Mouse (Mus musculus) MEL (cell line): ENCODE data around the gene Peli2. TPM values are rescaled to one million over a fixed set of nuclear protein-coding genes. Genes with fewer than 3 reads are reported as not detected.

Experiments used
- DNase-seq: peaks from one replicate; pipeline ENCODE4 v3.0.0; 2011; ENCODE audit warnings: low read depth, low spot score
- H3K27ac ChIP-seq: 2 replicates; pipeline ENCODE4 v1.5.1; 2012; ENCODE audit warnings: low read depth, mild to moderate bottlenecking, control low read depth, low read length, moderate library complexity; ENCODE audit not compliant: control insufficient read depth
- H3K27me3 ChIP-seq, 2 experiments: fragments of 150-350 bp in 1 of 2; sonication (generic) in 1 of 2; 2 replicates each; pipeline ENCODE4 v1.6.1; 2012; ENCODE audit warnings: low read length in 2 of 2, mild to moderate bottlenecking in 2 of 2, improper control_type of control experiment in 1 of 2, moderate library complexity in 1 of 2; ENCODE audit not compliant: insufficient read depth in 2 of 2, control insufficient read depth in 1 of 2
- H3K36me3 ChIP-seq, 2 experiments: 2 replicates each; pipeline ENCODE4 v1.6.1; 2012 to 2014; ENCODE audit warnings: low read length in 2 of 2, improper control_type of control experiment in 1 of 2, inconsistent platforms in 1 of 2, mild to moderate bottlenecking in 1 of 2; ENCODE audit not compliant: insufficient read depth in 2 of 2, control insufficient read depth in 1 of 2
- H3K4me1 ChIP-seq, 2 experiments: fragments of 150-350 bp in 1 of 2; sonication (generic) in 1 of 2; 2 replicates each; pipeline ENCODE4 v1.6.1; 2012; ENCODE audit warnings: low read length in 2 of 2, improper control_type of control experiment in 1 of 2, mild to moderate bottlenecking in 1 of 2; ENCODE audit not compliant: insufficient read depth in 2 of 2, control insufficient read depth in 1 of 2
- H3K4me3 ChIP-seq, 2 experiments: fragments of 150-350 bp in 1 of 2; sonication (generic) in 1 of 2; 2 replicates each; pipeline ENCODE4 v1.5.1; 2012; ENCODE audit warnings: low read depth in 2 of 2, low read length in 2 of 2, mild to moderate bottlenecking in 2 of 2, moderate library complexity in 2 of 2, control low read depth in 1 of 2, improper control_type of control experiment in 1 of 2; ENCODE audit not compliant: control insufficient read depth in 1 of 2, insufficient read depth in 1 of 2
- H3K79me2 ChIP-seq: 2 replicates; pipeline ENCODE4 v1.6.1; 2012; ENCODE audit warnings: mild to moderate bottlenecking, low read length, moderate library complexity; ENCODE audit not compliant: control insufficient read depth, poor library complexity, insufficient read depth
- H3K9ac ChIP-seq: 2 replicates; pipeline ENCODE4 v1.6.1; 2012; ENCODE audit warnings: low read depth, mild to moderate bottlenecking, control low read depth, low read length, moderate library complexity; ENCODE audit not compliant: control insufficient read depth, poor library complexity, severe bottlenecking
- H3K9me3 ChIP-seq: fragments of 150-350 bp; sonication (generic); replicated peaks from 2 replicates; pipeline ENCODE4 v1.6.1; 2012; ENCODE audit warnings: mild to moderate bottlenecking, low read length, improper control_type of control experiment, moderate library complexity; ENCODE audit not compliant: insufficient read depth
- CTCF ChIP-seq, 3 experiments: IDR thresholded peaks in 2 of 3; conservative IDR thresholded peaks in 1 of 3; 2 replicates each; pipeline ENCODE4 v1.5.1; 2011 to 2012; ENCODE audit warnings: low read length in 3 of 3, low read depth in 2 of 3, mild to moderate bottlenecking in 2 of 3, improper control_type of control experiment in 1 of 3, inconsistent platforms in 1 of 3, mixed read lengths in 1 of 3, moderate library complexity in 1 of 3; ENCODE audit not compliant: control insufficient read depth in 1 of 3, insufficient read depth in 1 of 3, poor library complexity in 1 of 3, severe bottlenecking in 1 of 3
- ELF1 ChIP-seq: IDR thresholded peaks from 2 replicates; pipeline ENCODE4 v1.6.1; 2014; ENCODE audit warnings: low read depth, mild to moderate bottlenecking, inconsistent platforms, low read length, improper control_type of control experiment, moderate library complexity
- EP300 ChIP-seq, 2 experiments: IDR thresholded peaks; 2 replicates each; pipeline ENCODE4 v1.6.1; 2011; ENCODE audit warnings: improper control_type of control experiment in 2 of 2, low read length in 2 of 2, low read depth in 1 of 2, mild to moderate bottlenecking in 1 of 2
- HCFC1 ChIP-seq: IDR thresholded peaks from 2 replicates; pipeline ENCODE4 v1.6.1; 2012; ENCODE audit warnings: low read depth, mild to moderate bottlenecking, inconsistent platforms, low read length, improper control_type of control experiment, moderate library complexity
- JUND ChIP-seq: IDR thresholded peaks from 2 replicates; pipeline ENCODE4 v1.6.1; 2011; ENCODE audit warnings: low read depth, mild to moderate bottlenecking, improper control_type of control experiment, low read length
- KAT2A ChIP-seq: conservative IDR thresholded peaks from 2 replicates; pipeline ENCODE4 v1.6.1; 2012; ENCODE audit warnings: low read depth, low read length, improper control_type of control experiment, inconsistent platforms
- MAFK ChIP-seq: IDR thresholded peaks from 2 replicates; pipeline ENCODE4 v1.6.1; 2011; ENCODE audit warnings: low read depth, mild to moderate bottlenecking, low read length, improper control_type of control experiment, borderline replicate concordance
- MEF2A ChIP-seq: IDR thresholded peaks from 2 replicates; pipeline ENCODE4 v1.6.1; 2014; ENCODE audit warnings: low read depth, mild to moderate bottlenecking, inconsistent platforms, low read length, improper control_type of control experiment; ENCODE audit not compliant: poor library complexity, insufficient replicate concordance, severe bottlenecking; ENCODE audit errors: extremely low read depth
- MXI1 ChIP-seq: IDR thresholded peaks from 2 replicates; pipeline ENCODE4 v1.6.1; 2011; ENCODE audit warnings: mild to moderate bottlenecking, low read depth, low read length, improper control_type of control experiment
- MYB ChIP-seq: IDR thresholded peaks from 2 replicates; pipeline ENCODE4 v1.6.1; 2011; ENCODE audit warnings: mild to moderate bottlenecking, low read depth, low read length, improper control_type of control experiment
- POLR2A ChIP-seq, 2 experiments: IDR thresholded peaks; 2 replicates each; pipeline ENCODE4 v1.6.1; 2011 to 2012; ENCODE audit warnings: low read length in 2 of 2, mild to moderate bottlenecking in 2 of 2, control low read depth in 1 of 2, improper control_type of control experiment in 1 of 2, low read depth in 1 of 2, moderate library complexity in 1 of 2; ENCODE audit not compliant: control insufficient read depth in 1 of 2, insufficient read depth in 1 of 2, poor library complexity in 1 of 2
- POLR2AphosphoS2 ChIP-seq: IDR thresholded peaks from 2 replicates; pipeline ENCODE4 v1.6.1; 2011; ENCODE audit warnings: low read length, improper control_type of control experiment
- POLR2AphosphoS5 ChIP-seq: IDR thresholded peaks from 2 replicates; pipeline ENCODE4 v1.6.1; 2012; ENCODE audit warnings: low read depth, borderline replicate concordance, mild to moderate bottlenecking, inconsistent platforms, low read length, moderate library complexity, mixed read lengths
- RAD21 ChIP-seq: IDR thresholded peaks from 2 replicates; pipeline ENCODE4 v1.6.1; 2011; ENCODE audit warnings: mild to moderate bottlenecking, low read depth, low read length, improper control_type of control experiment
- RCOR1 ChIP-seq: IDR thresholded peaks from 2 replicates; pipeline ENCODE4 v1.6.1; 2012; ENCODE audit warnings: low read depth, mild to moderate bottlenecking, inconsistent platforms, low read length, improper control_type of control experiment
- SMC3 ChIP-seq: IDR thresholded peaks from 2 replicates; pipeline ENCODE4 v1.6.1; 2011; ENCODE audit warnings: low read depth, low read length, improper control_type of control experiment
- TAL1 ChIP-seq: IDR thresholded peaks from 2 replicates; pipeline ENCODE4 v1.6.1; 2012; ENCODE audit warnings: mild to moderate bottlenecking, inconsistent platforms, low read length, moderate library complexity, mixed read lengths
- TBP ChIP-seq: IDR thresholded peaks from 2 replicates; pipeline ENCODE4 v1.8.0; 2011; ENCODE audit warnings: low read depth, low read length, improper control_type of control experiment
- TCF12 ChIP-seq: IDR thresholded peaks from 2 replicates; pipeline ENCODE4 v1.6.1; 2014; ENCODE audit warnings: low read depth, mild to moderate bottlenecking, inconsistent platforms, low read length, improper control_type of control experiment, moderate library complexity
- UBTF ChIP-seq: IDR thresholded peaks from 2 replicates; pipeline ENCODE4 v1.6.1; 2012; ENCODE audit warnings: low read depth, mild to moderate bottlenecking, inconsistent platforms, low read length, improper control_type of control experiment, moderate library complexity, borderline replicate concordance; ENCODE audit not compliant: insufficient read depth
- USF1 ChIP-seq: IDR thresholded peaks from 2 replicates; pipeline ENCODE4 v1.6.1; 2014; ENCODE audit warnings: low read depth, mild to moderate bottlenecking, inconsistent platforms, low read length, improper control_type of control experiment, moderate library complexity
- USF2 ChIP-seq, 2 experiments: IDR thresholded peaks; 2 replicates each; pipeline ENCODE4 v1.6.1; 2011 to 2012; ENCODE audit warnings: improper control_type of control experiment in 2 of 2, low read length in 2 of 2, borderline replicate concordance in 1 of 2, inconsistent platforms in 1 of 2, low read depth in 1 of 2, mild to moderate bottlenecking in 1 of 2; ENCODE audit not compliant: insufficient read depth in 1 of 2
- ZMIZ1 ChIP-seq: IDR thresholded peaks from 2 replicates; pipeline ENCODE4 v1.6.1; 2012; ENCODE audit warnings: low read depth, mild to moderate bottlenecking, inconsistent platforms, low read length, improper control_type of control experiment, moderate library complexity
- ZNF384 ChIP-seq: IDR thresholded peaks from 2 replicates; pipeline ENCODE4 v1.6.1; 2012; ENCODE audit warnings: low read depth, mild to moderate bottlenecking, inconsistent platforms, low read length, improper control_type of control experiment
- polyA plus RNA-seq, 2 experiments: library from polyadenylated mRNA; stranded (reverse) in 1 of 2; unstranded in 1 of 2; fragments of >175 nt in 1 of 2; fragments of >200 nt in 1 of 2; gene quantifications; 2 replicates each; pipeline versions ENCODE4 v1.2.1 to v1.2.4; 2012; ENCODE audit warnings: low replicate concordance in 2 of 2, low read depth in 1 of 2; ENCODE audit not compliant: insufficient read length in 2 of 2, insufficient read depth in 1 of 2, missing spikeins in 1 of 2
- total RNA-seq: library from RNA; depleted of rRNA; stranded (reverse); fragments of 300-350 nt; gene quantifications from 2 replicates; pipeline ENCODE4 v1.2.3, GENCODE M21; 2012

The Peli2 gene
- total and polyA plus RNA-seq, 3 experiments = not detected

DNA sequence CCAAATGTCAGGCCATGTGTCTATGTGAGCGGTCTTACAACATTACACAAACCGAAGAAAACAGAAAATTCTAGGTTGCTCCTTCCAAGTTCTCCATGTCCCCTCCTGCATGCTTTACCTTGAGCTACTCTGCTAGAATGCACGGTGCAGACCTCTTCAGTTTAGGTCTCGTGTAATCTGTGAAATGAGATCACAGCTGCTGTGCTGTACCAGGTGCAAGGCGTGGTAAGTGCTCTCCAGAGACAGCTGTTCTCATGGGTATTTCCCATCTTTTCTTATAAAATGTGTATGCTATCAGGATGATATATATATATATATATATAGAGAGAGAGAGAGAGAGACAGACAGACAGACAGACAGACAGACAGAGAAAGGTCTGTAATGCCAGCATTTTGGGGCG, 146.1 kb downstream of the Peli2 start:
- DNase-seq = no peak
- Histone ChIP-seq H3K9ac (no peak overlapping the region), H3K27ac (no peak overlapping the region), H3K36me3 (no peaks in the 10 kb centered on the region), H3K27me3 (no peaks in the 10 kb centered on the region), H3K9me3 (no peaks in the 10 kb centered on the region), H3K4me3 (no peak overlapping the region), H3K4me1 (no peaks in the 10 kb centered on the region), H3K79me2 (no peaks in the 10 kb centered on the region)
- TF ChIP-seq POLR2AphosphoS5 = no peak

GRCm38 (mm10) chr14:48278291-48278690, 157.7 kb downstream of the Peli2 start:
- no peaks in the 10 kb centered on the region for H3K36me3 ChIP-seq
- no peak overlapping the region for H3K9ac ChIP-seq
- H3K79me2 ChIP-seq = no peaks in the 10 kb centered on the region
- H3K27ac ChIP-seq = no peak overlapping the region
- no peak overlapping the region for H3K4me3 ChIP-seq
- no peak for DNase-seq
- H3K27me3 ChIP-seq = no peaks in the 10 kb centered on the region
- H3K9me3 ChIP-seq = no peaks in the 10 kb centered on the region
- TF ChIP-seq POLR2AphosphoS5 (no peak), ELF1 (no peak), EP300 (IDR thresholded peaks at IDR 0.05; ENCODE audit: low read depth in 1 of 2, low read length in 2 of 2) (no peak), UBTF (no peak), HCFC1 (no peak), RCOR1 (no peak), MEF2A (no peak), ZNF384 (no peak), USF1 (no peak), TBP (no peak)
- no peaks in the 10 kb centered on the region for H3K4me1 ChIP-seq

DNA sequence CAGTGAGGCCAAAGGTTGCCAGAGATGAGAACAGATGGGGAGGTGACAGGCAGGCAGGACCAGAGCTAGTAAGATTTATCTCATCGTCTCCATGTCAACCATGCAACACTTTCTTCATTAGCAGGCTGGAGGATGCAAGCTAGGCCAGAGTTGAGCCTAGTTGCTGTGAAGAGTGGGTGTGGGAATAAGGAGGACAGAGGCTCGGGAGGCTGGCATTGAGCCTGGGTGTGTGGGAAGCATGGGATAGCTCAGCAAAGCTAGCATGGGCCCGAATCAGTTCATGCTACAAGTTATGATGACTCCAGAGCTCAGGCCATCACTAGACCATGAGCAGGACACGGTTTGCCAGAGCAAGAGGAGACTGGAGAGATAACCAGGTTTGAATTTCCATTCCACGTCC, 166.3 kb downstream of the Peli2 start:
- TF ChIP-seq SMC3 (no peak), RAD21 (no peak), ZMIZ1 (no peak), MAFK (no peak), MYB (no peak), CTCF (IDR thresholded peaks at IDR 0.05 in 2 of 3, conservative IDR thresholded peaks at IDR 0.05 in 1 of 3; ENCODE audit: control insufficient read depth in 1 of 3, insufficient read depth in 1 of 3, low read depth in 2 of 3, low read length in 3 of 3, poor library complexity in 1 of 3, severe bottlenecking in 1 of 3) (no peak), MXI1 (no peak), POLR2A (IDR thresholded peaks at IDR 0.05; ENCODE audit: control insufficient read depth in 1 of 2, insufficient read depth in 1 of 2, low read depth in 1 of 2, low read length in 2 of 2, poor library complexity in 1 of 2) (no peak), UBTF (no peak), TAL1 (no peak), POLR2AphosphoS2 (no peak), JUND (no peak), TCF12 (no peak), KAT2A (no peak), USF2 (IDR thresholded peaks at IDR 0.05; ENCODE audit: borderline replicate concordance in 1 of 2, insufficient read depth in 1 of 2, low read depth in 1 of 2, low read length in 2 of 2) (no peak), MEF2A (no peak), POLR2AphosphoS5 (no peak)

More for the DNA sequence above, 166.3 kb downstream of the Peli2 start:
- Histone ChIP-seq H3K9me3 (no peaks in the 10 kb centered on the region), H3K4me3 (no peak overlapping the region), H3K36me3 (no peaks in the 10 kb centered on the region), H3K27ac (no peak overlapping the region), H3K79me2 (no peaks in the 10 kb centered on the region), H3K27me3 (no peaks in the 10 kb centered on the region), H3K4me1 (no peaks in the 10 kb centered on the region), H3K9ac (no peak overlapping the region)
- no peak for DNase-seq
